ENCODE assay signal across 27 mouse cellular contexts in genomic region chr1:12282493-12282892, GRCm38 (mm10).
"Had no signal": no experiment of that assay in that cellular context is flagged by ENCODE, and none has a peak within 500 bp of the region (broad histone marks: within the 10 kb centered on the region; RNA-seq: fewer than 3 reads in every experiment).

No protein-coding gene starts in this region.

- DNase-seq: gastrocnemius, postnatal 10 days; gastrocnemius, postnatal 25 days; heart, adult 18-20 months; heart, postnatal 10 days; heart, postnatal 4 days; kidney, adult 18-20 months; kidney, adult 8-10 months; kidney, postnatal 10 days; kidney, postnatal 25 days; kidney, postnatal 4 days; left cerebral cortex, postnatal 4 days; liver, embryonic 13.5 days had no signal

- H3K27ac ChIP-seq: heart, embryonic 10.5 days; hindbrain, embryonic 10.5 days; hindbrain, embryonic 12.5 days; hindbrain, embryonic 14.5 days; intestine, embryonic 15.5 days; layer of hippocampus, adult 2 months; left cerebral cortex, adult 2 months; limb, embryonic 13.5 days; limb, embryonic 15.5 days; liver, embryonic 13.5 days; liver, embryonic 15.5 days had no signal

- H3K4me1 ChIP-seq: heart, embryonic 10.5 days; heart, embryonic 12.5 days; hindbrain, embryonic 10.5 days; hindbrain, embryonic 12.5 days; intestine, embryonic 15.5 days; liver, embryonic 13.5 days; liver, embryonic 15.5 days had no signal

- H3K9ac ChIP-seq: heart, embryonic 12.5 days; hindbrain, embryonic 12.5 days; hindbrain, embryonic 14.5 days; intestine, embryonic 15.5 days; limb, embryonic 13.5 days; limb, embryonic 15.5 days; liver, embryonic 13.5 days; liver, embryonic 15.5 days had no signal

- H3K4me3 ChIP-seq: heart, embryonic 10.5 days; heart, embryonic 12.5 days; hindbrain, embryonic 10.5 days; hindbrain, embryonic 12.5 days; intestine, embryonic 15.5 days; layer of hippocampus, adult 2 months; left cerebral cortex, adult 2 months; limb, embryonic 13.5 days; limb, embryonic 15.5 days; liver, embryonic 13.5 days; liver, embryonic 15.5 days had no signal

- H3K36me3 ChIP-seq: heart, embryonic 10.5 days; heart, embryonic 12.5 days; hindbrain, embryonic 10.5 days; hindbrain, embryonic 12.5 days; intestine, embryonic 15.5 days; limb, embryonic 13.5 days; limb, embryonic 15.5 days; liver, embryonic 13.5 days; liver, embryonic 15.5 days had no signal

- H3K27me3 ChIP-seq: heart, embryonic 12.5 days; hindbrain, embryonic 12.5 days; intestine, embryonic 15.5 days; limb, embryonic 13.5 days; limb, embryonic 15.5 days; liver, embryonic 13.5 days; liver, embryonic 15.5 days had no signal

- ATAC-seq: hindbrain, embryonic 16.5 days; inflammation-experienced regulatory T-cells, adult 6 months; intestine, embryonic 15.5 days; intestine, postnatal 0 days had no signal

- H3K4me2 ChIP-seq: heart, embryonic 12.5 days; hindbrain, embryonic 12.5 days; hindbrain, embryonic 14.5 days; intestine, embryonic 15.5 days; limb, embryonic 13.5 days; limb, embryonic 15.5 days; liver, embryonic 11.5 days; liver, embryonic 13.5 days; liver, embryonic 15.5 days had no signal

- H3K9me3 ChIP-seq: heart, embryonic 10.5 days; hindbrain, embryonic 10.5 days; hindbrain, embryonic 12.5 days; intestine, embryonic 15.5 days; limb, embryonic 13.5 days; limb, embryonic 15.5 days; liver, embryonic 13.5 days; liver, embryonic 15.5 days had no signal
